Mouse (Mus musculus): ENCODE measurements at regions not wholly inside any gene's neighbourhood (a gene's known extent, or its start where the extent isn't known, plus 50 kb on each side); places are given as distances from the start of the nearest gene placed in this dataset.

DNA sequence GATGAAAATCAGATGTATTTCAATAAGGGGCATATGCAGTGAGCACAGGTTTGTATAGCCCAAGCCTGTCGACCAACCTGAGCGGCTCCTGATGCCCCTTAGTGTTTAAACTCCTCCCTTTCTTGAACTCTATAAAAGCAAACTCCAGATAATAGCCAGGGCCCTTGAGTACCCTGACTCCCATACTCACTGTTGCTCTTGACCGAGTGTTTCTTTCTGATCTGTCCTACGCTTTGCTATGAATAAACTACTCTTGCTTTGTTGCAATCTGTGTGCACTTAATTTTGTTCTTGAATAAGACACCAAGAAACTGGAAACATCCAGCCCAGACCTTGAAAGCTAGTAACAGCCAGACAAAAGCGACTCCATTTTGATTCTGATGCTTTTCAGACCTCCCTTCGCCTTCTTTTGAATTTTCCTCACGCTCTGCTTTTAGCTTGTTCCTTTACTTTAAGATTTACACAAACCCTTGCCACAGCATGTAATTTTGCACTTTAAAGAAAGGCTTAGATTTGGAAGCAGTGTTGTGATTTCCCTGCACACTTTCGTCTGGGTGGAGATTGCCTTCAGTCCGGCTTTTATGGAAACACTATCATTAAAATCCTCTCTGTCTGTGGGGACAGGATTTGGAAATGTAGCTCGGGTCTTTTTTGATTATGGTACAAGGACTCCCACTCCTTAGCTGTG, 149.1 kb downstream of the Gm5426 start:
- TF ChIP-seq EP300 (IDR thresholded peaks at IDR 0.05; ENCODE audit: insufficient read depth, low read depth, low read length) (no peak), CTCF (IDR thresholded peaks at IDR 0.05) (no peak), POLR2A (IDR thresholded peaks at IDR 0.05; ENCODE audit: insufficient read depth, low read depth, low read length) (no peak)

Measured in heart, adult 2 months (tissue).